Mouse (Mus musculus) right cerebral cortex, adult 18-20 months (tissue): ENCODE measurements around the gene Tmem174.

Experiments
- DNase-seq: peaks from one replicate; pipeline ENCODE4 v3.0.0; 2022; ENCODE audit warnings: mixed read lengths

Tmem174 gene

DNA sequence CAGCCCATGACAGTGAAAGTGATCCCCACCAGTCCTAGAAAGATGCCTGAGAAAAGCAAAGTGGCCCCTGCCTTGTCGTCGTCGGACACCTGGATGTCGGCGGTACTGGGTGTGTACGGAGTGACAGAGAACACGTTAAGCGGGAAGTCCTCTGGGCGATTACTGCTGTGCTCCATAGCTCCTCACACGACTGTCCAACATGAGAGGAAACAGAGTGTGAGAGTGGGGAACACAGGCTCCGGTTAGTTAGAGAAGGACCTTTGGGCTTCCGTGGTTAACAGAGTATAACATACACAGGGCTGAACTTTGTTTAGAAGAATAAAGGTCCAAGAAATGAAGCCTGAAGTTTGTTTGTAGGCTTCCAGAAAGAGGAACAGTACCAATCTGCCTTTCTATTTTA lies at the start of gene Tmem174:
Gene Tmem174 (minus strand): TSS at position 266 of the 400 bp plus-strand sequence.
- no peak for DNase-seq

GRCm38 (mm10) chr13:98684144-98684900 lies 47.1 kb upstream of the Tmem174 start:
- DNase-seq = no peak

GRCm38 (mm10) chr13:98683412-98683811 lies 46.2 kb upstream of the Tmem174 start:
- no peak for DNase-seq

DNA sequence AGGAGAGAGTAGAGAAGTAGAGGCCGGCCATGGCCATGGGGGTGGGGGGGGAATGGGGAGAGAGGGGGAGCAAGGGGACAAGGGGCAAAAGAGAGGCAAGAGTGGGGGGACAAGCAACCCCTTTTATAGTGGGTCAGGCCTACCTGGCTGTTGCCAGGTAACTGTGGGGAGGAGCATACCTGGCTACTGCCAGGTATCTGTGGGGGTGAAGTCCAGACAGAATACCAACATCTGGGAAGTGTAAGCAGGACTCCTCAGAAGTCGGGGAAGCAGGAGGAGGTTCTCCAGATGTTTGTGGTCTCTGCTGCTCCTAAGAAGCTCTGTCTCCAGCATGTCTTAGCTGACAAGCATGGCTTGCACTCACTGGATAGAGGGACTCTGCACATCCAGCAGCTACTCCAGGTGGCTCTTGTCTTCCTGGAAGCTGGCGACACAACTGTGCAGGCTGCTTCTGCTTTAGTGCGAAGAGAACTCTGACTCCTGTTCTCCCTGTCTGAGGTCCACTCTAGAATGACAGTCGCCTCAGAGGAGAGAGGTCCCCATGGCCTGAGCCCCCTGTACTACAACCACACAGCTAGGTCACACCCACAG lies 43.4 kb upstream of the Tmem174 start:
- no peak for DNase-seq

DNA sequence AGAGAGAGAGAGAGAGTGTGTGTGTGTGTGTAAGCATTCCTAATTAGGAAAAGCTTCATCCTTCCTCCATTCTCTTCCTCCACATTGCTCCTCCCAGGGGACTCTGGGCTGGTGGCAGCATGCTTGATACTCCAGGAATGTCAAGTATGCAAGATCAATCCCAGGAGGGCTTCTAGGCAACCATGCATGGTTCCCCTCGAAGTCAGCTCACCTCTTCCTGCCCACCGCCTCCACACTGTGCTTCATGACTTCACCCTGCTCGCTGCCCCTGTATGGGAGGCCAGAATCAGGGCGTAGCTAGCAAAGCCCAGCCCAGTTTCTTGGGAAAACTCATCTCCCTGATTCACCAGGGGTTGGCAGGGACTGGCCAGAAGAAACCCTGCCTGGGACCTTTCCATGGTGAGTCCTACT lies 42.4 kb upstream of the Tmem174 start:
- no peak for DNase-seq

DNA sequence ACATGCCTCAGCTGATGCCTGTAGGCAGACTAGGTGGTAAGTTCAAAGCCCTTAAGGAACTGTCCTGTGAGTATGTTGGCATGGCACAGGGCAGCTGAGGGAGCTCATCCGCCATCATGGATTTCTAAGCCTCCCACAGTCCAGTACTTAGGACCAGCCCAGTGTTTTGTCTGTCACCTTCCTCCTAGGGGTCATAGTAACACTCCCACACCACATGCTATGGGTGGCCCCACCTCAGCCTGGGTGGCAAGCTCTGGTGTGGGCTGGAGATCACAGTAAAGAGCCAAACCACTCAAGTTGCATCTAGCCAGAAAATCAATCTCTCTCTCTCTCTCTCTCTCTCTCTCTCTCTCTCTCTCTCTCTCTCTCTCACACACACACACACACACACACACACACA lies 42.0 kb upstream of the Tmem174 start:
- no peak for DNase-seq

DNA sequence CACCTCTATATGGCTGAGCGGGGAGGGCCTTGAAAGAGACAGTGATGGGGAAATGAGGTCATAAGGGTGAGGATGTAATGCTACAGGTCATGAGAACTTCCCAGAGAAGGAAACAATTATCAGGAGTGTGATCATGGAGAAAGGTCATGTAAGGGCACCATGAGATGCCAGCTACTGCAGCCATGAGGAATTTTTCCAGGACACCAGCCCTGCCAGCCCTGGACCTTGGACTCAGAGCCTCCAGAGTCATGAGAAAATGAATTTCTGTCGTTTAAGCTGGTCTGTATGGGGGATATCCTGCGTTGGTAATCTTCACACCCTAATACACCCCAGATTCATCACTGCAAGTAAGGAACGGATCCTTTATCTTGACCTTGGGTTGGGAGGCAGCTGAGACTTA lies 36.7 kb upstream of the Tmem174 start:
- DNase-seq = no peak

DNA sequence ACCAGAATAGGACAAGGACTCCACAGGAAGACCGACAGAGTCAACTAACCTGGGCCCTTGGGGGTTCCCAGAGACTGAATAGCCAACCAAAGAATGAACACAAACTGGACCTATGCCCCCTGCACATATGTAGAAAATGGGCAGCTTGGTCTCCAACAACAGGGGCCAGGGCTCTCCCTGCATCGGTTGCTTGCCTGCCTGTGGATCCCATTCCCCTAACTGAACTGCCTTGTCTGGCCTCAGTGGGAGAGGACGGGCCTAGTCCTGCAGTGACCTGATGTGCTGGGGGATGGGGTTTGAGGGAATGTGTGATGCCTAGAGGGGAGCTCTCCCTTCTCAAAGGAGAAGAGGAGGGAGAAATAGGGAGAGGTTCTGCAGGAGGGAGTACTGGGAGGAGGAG lies 32.1 kb upstream of the Tmem174 start:
- no peak for DNase-seq

DNA sequence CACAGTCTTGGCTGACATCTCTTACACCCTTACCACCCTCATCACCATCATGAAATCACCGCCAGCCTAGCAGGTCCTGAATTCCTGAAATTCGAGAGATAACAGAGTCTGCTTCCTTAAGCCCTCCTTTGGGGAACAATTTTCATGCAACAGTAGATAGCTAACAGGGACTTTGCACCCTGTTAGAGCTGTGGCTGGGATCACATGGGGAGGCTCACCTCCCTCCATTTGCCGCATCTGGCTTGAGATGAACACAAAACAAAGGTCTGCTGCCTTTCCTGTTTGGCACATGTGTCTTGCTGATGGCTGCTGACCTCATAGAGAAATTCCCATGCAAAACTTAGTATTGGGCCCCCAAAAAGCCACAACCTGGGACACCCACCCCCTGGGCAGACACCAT lies 30.1 kb upstream of the Tmem174 start:
- no peak for DNase-seq

GRCm38 (mm10) chr13:98665240-98665639 lies 28.0 kb upstream of the Tmem174 start:
- no peak for DNase-seq

GRCm38 (mm10) chr13:98662173-98662675 lies 25.0 kb upstream of the Tmem174 start:
- no peak for DNase-seq

- peak; percentile 25 for DNase-seq
These were observed 18.8 kb upstream of the Tmem174 start for GRCm38 (mm10) chr13:98656034-98656471.

GRCm38 (mm10) chr13:98655346-98655745 lies 18.1 kb upstream of the Tmem174 start:
- DNase-seq = no peak

GRCm38 (mm10) chr13:98654129-98654939 lies 17.1 kb upstream of the Tmem174 start:
- no peak for DNase-seq

DNA sequence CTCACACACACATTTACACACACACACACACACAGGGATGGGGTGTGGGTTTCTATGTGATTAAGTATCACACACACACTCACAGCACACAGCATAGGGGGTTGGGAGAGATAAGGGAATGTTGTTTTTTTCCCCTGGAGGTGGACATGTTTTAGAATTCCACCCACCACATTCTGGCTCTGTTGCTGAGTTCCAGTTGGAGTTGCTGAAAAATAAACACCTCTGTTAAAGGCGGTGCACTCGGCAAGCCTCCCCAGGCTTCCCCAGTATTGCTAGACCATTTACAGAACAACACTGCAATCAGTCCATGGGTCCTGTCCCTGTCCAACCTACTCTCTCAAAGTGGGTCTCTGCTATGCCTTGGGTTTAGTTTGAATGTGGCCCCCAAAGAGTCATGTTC lies 15.0 kb upstream of the Tmem174 start:
- DNase-seq = peak; percentile 39

GRCm38 (mm10) chr13:98651228-98651977 lies 14.2 kb upstream of the Tmem174 start:
- DNase-seq = no peak

DNA sequence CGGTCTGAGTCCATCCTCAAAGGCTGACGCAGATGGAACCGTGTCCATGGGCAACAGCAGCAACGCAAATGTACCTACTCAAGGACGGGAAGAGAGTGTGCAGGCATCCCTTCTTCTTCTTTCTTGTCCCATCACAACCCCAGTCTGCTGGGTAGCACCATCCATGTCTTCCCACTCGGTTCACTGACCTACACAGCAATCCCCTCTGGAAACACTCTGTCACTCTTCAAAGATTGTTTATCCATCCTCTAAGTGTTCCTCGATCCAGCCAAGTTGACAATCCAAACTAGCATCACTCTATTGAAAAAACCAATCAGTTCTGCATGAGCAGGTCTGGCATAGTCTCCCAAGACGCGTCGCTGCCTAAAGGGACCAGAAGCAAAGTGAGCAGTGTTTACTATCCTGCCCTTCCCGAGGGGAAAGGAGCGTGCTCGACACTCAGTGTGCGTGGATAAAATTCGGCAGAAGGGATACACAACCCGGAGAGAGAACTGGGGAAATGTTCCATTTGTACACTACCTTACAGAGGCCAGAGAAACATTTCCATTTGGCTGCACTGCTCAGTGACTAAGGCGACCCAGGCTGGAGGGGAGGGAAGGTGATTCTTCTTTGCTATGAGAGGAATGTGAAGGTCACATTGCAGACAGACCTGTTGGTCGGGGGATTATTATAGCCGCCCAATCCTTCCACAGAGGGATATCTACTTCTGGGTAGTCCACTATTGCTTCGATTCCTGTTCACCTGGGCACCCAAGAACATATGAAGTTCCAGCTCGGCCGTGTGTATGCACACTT lies 10.8 kb upstream of the Tmem174 start:
- DNase-seq = no peak

DNA sequence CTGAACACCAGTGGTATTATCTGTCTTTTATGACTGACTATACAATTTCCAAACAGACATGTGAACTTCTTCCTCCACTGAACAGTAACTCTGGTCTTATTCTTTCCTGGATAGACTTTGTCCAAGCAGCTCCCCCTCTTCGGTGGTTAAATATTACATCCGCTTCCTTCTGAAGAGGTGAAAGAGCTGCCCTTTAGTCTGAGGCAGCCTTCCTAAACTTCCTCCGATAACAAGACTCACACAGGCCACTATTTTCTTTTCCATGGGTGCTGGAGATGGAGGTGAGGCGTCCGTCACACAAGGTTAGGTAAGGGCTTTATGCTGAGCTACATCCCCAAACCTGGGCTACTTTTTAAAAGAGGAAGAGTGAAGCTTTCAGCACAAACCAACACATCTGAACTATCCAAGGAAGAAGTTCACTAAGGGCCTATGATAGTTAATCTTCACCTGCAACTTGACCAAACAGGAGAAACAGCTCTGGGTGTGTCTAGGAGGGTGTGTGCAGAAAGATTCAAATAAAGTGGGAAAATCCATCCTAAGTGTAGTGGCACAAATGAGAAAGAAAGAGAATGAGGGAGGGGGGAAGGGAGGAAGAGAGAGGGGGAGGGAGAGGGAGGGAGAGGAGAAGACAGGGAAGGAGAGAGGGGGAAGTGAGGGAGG lies 1.4 kb upstream of the Tmem174 start:
- no peak for DNase-seq

DNA sequence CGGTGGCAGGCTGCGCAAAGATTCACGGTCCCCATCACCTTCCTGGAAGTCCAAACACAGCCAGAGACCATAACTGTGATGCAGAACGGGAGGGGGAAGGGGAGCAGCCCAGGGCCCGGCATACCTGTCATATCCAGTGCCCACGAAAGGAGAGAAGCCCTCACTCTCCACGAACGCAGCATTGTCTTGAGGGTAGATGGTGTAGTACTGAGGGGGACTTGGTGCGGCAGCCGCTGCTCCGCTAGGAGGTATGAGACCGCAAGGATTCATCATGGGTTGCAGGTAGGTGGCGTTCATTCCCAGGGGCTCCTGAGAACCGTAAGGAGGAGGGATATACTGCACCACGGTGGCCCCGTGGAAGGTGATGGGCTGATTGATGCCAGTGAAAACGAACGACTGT lies 639 bp downstream of the Tmem174 start:
- DNase-seq = no peak

DNA sequence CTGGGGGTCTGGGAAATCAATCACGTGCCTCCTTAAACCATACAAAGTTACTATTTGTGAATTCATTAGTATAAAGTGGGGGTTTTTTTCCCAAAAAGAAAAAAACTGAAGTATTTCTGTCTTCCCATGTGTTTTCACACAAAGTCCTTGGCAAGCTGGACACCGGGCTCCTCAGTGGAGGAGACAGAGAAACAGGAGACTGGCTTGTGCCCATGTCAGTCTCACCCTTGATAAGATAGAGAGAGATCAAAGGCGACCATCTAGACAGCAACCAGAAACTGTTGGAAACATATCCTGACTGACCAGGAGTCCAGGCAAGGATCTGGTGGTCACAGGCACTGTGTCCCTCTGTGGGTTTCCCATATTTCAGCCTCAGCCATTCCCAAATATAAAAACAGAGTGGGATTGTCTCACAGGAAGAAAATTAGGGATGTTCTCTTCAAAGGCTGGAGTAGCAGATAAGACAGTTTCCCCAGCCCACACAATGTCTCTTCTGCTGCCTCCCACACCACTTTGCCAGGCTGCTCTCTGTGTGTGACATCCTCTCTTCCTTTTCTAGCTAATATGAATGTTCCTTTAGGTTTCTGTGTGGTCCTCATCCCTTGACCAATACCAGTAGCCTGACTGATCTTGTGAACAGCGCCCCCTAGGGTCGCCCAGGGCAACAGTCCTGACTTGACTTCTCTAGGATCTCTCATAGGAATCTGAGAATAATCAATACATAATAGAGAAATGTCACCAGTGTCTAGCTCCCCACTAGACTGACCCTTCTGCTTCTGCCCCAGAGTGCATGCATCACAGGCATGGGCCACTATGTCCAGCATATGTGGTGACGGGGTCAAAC lies 3.3 kb downstream of the Tmem174 start:
- DNase-seq = peak; percentile 57
